Mouse (Mus musculus) CH12.LX (cell line): Measurements from ENCODE around the gene St5. TPM values are rescaled to one million over a fixed set of nuclear protein-coding genes. Genes with fewer than 3 reads are reported as not detected.
A peak's percentile ranks its signal among the peaks of the same experiment; 100 is the strongest.

Source experiments
- DNase-seq: peaks from one replicate; pipeline ENCODE4 v3.0.0-alpha.2; 2013; ENCODE audit errors: extremely low read depth
- H3K27ac ChIP-seq: 2 replicates; pipeline ENCODE4 v1.5.1; 2012; ENCODE audit warnings: low read depth, mild to moderate bottlenecking, control low read depth, moderate library complexity; ENCODE audit not compliant: insufficient read depth
- H3K27me3 ChIP-seq: replicated peaks from 2 replicates; pipeline ENCODE3; 2012; ENCODE audit warnings: inconsistent platforms
- H3K36me3 ChIP-seq, 2 experiments: replicated peaks in 1 of 2; 2 replicates each; pipeline versions ENCODE3 to v1.6.1; 2012; ENCODE audit warnings: inconsistent platforms in 1 of 2, low read length in 1 of 2, mild to moderate bottlenecking in 1 of 2, mixed read lengths in 1 of 2, moderate library complexity in 1 of 2; ENCODE audit not compliant: control insufficient read depth in 1 of 2, insufficient read depth in 1 of 2
- H3K4me1 ChIP-seq, 2 experiments: 2 replicates each; pipeline ENCODE4 v1.6.1; 2012; ENCODE audit warnings: inconsistent platforms in 1 of 2, moderate library complexity in 1 of 2; ENCODE audit not compliant: insufficient read depth in 2 of 2, control insufficient read depth in 1 of 2
- H3K4me2 ChIP-seq: 2 replicates; pipeline ENCODE4 v1.6.1; 2012; ENCODE audit warnings: low read depth, mild to moderate bottlenecking, control low read depth; ENCODE audit not compliant: poor library complexity, insufficient read depth, severe bottlenecking
- H3K4me3 ChIP-seq, 3 experiments: fragments of 150-350 bp in 1 of 3; sonication (generic) in 1 of 3; replicated peaks in 1 of 3; 2 replicates each; pipeline versions ENCODE3 to v1.5.1; 2011 to 2012; ENCODE audit warnings: low read depth in 2 of 3, low read length in 2 of 3, mild to moderate bottlenecking in 2 of 3, moderate library complexity in 2 of 3, control low read depth in 1 of 3, improper control_type of control experiment in 1 of 3, inconsistent platforms in 1 of 3, mixed read lengths in 1 of 3; ENCODE audit not compliant: poor library complexity in 1 of 3
- H3K79me2 ChIP-seq: replicated peaks from 2 replicates; pipeline ENCODE4 v1.6.1; 2012; ENCODE audit warnings: mild to moderate bottlenecking, moderate library complexity; ENCODE audit not compliant: control insufficient read depth, poor library complexity, insufficient read depth, severe bottlenecking; ENCODE audit errors: extremely low read depth
- H3K9ac ChIP-seq: 2 replicates; pipeline ENCODE4 v1.6.1; 2012; ENCODE audit warnings: low read depth, mild to moderate bottlenecking, control low read depth, moderate library complexity; ENCODE audit not compliant: insufficient read depth
- H3K9me3 ChIP-seq: replicated peaks from 2 replicates; pipeline ENCODE3; 2012; ENCODE audit warnings: low read length, inconsistent platforms, mixed read lengths
- CHD2 ChIP-seq: IDR thresholded peaks from 2 replicates; pipeline ENCODE4 v1.6.1; 2011; ENCODE audit warnings: low read length, improper control_type of control experiment
- CTCF ChIP-seq, 2 experiments: IDR thresholded peaks in 1 of 2; conservative IDR thresholded peaks in 1 of 2; 2 replicates each; pipeline ENCODE4 v1.5.1; 2011 to 2012; ENCODE audit warnings: low read depth in 2 of 2, low read length in 2 of 2, improper control_type of control experiment in 1 of 2, inconsistent platforms in 1 of 2, mild to moderate bottlenecking in 1 of 2, moderate library complexity in 1 of 2
- EP300 ChIP-seq: IDR thresholded peaks from 2 replicates; pipeline ENCODE4 v1.6.1; 2011; ENCODE audit warnings: low read length, improper control_type of control experiment
- IRF4 ChIP-seq: IDR thresholded peaks from 2 replicates; pipeline ENCODE4 v1.6.1; 2014; ENCODE audit warnings: low read depth, mild to moderate bottlenecking, inconsistent platforms, low read length, improper control_type of control experiment
- MAFK ChIP-seq: IDR thresholded peaks from 2 replicates; pipeline ENCODE4 v1.6.1; 2011; ENCODE audit warnings: low read length, improper control_type of control experiment; ENCODE audit not compliant: insufficient replicate concordance
- MAX ChIP-seq: IDR thresholded peaks from 2 replicates; pipeline ENCODE4 v1.6.1; 2011; ENCODE audit warnings: low read length, improper control_type of control experiment
- MEF2A ChIP-seq: IDR thresholded peaks from 2 replicates; pipeline ENCODE4 v1.6.1; 2014; ENCODE audit warnings: low read depth, mild to moderate bottlenecking, inconsistent platforms, low read length, improper control_type of control experiment, borderline replicate concordance
- MXI1 ChIP-seq: IDR thresholded peaks from 2 replicates; pipeline ENCODE4 v1.6.1; 2011; ENCODE audit warnings: mild to moderate bottlenecking, low read depth, low read length, improper control_type of control experiment
- MYC ChIP-seq: IDR thresholded peaks from 2 replicates; pipeline ENCODE4 v1.6.1; 2011; ENCODE audit warnings: low read depth, mild to moderate bottlenecking, improper control_type of control experiment, low read length
- NRF1 ChIP-seq: IDR thresholded peaks from 2 replicates; pipeline ENCODE4 v1.6.1; 2014; ENCODE audit warnings: low read depth, mild to moderate bottlenecking, inconsistent platforms, low read length, improper control_type of control experiment, moderate library complexity
- POLR2AphosphoS2 ChIP-seq: IDR thresholded peaks from 2 replicates; pipeline ENCODE4 v1.6.1; 2011; ENCODE audit warnings: low read depth, low read length, improper control_type of control experiment
- RAD21 ChIP-seq: IDR thresholded peaks from 2 replicates; pipeline ENCODE4 v1.6.1; 2011; ENCODE audit warnings: low read depth, mild to moderate bottlenecking, low read length, improper control_type of control experiment, moderate library complexity
- SMC3 ChIP-seq: IDR thresholded peaks from 2 replicates; pipeline ENCODE4 v1.6.1; 2011; ENCODE audit warnings: low read depth, low read length, improper control_type of control experiment
- TCF12 ChIP-seq: IDR thresholded peaks from 2 replicates; pipeline ENCODE4 v1.6.1; 2014; ENCODE audit warnings: low read depth, mild to moderate bottlenecking, inconsistent platforms, low read length, improper control_type of control experiment
- ZC3H11A ChIP-seq: IDR thresholded peaks from 2 replicates; pipeline ENCODE4 v1.6.1; 2012; ENCODE audit warnings: low read depth, mild to moderate bottlenecking, inconsistent platforms, low read length, improper control_type of control experiment
- dilution Hi-C: fragments of 300-500 bp; cut with MboI; formaldehyde crosslinking; loops from 2 replicates; pipeline ENCODE4 v1.14.3; 2020; ENCODE audit warnings: low sequenced_read_pairs; ENCODE audit not compliant: extremely low pct_unique_long_range_greater_than_20kb, extremely low pct_ligation_motif_present
- in situ Hi-C: fragments of 300-500 bp; cut with MboI; formaldehyde crosslinking; loops from 3 replicates; pipeline ENCODE4 v1.14.3; 2019; ENCODE audit warnings: low sequenced_read_pairs, low pct_ligation_motif_present, low pct_unique_long_range_greater_than_20kb, mixed read lengths
- polyA plus RNA-seq: library from polyadenylated mRNA; unstranded; fragments of >175 nt; gene quantifications from 2 replicates; pipeline ENCODE4 v1.2.1, GENCODE M21; 2012; ENCODE audit warnings: low read depth; ENCODE audit not compliant: insufficient read length
- total RNA-seq, 2 experiments: library from RNA; depleted of rRNA; stranded (reverse); fragments of 300-350 nt in 1 of 2; fragments of >200 nt in 1 of 2; gene quantifications; 2 replicates each; pipeline ENCODE4 v1.2.3; 2012 to 2014

St5 gene
- total and polyA plus RNA-seq, 3 experiments = 1.3 to 3.4 (median 1.6) TPM

- no peak overlapping the region for H3K4me3 ChIP-seq
Measured at GRCm38 (mm10) chr7:109722618-109723017, 19.2 kb upstream of the St5 start.

GRCm38 (mm10) chr7:109719286-109719685 is 15.9 kb upstream of the St5 start:
- dilution Hi-C loops (no loop called here), in situ Hi-C loops (no loop called here)
- H3K9me3 ChIP-seq = peaks cover 3% of the 10 kb centered on the region
- H3K4me1 ChIP-seq = peaks cover 0 to 2% of the 10 kb centered on the region in 2 experiments; a peak in 2 of 4 replicates
- peak; percentile 37 for DNase-seq
- no peaks in the 10 kb centered on the region for H3K79me2 ChIP-seq
- no peak overlapping the region for H3K4me3 ChIP-seq
- no peak overlapping the region for H3K9ac ChIP-seq
- H3K4me2 ChIP-seq = no peak overlapping the region
- peaks cover 0 to 6% of the 10 kb centered on the region in 2 experiments for H3K36me3 ChIP-seq
- no peaks in the 10 kb centered on the region for H3K27me3 ChIP-seq
- TF ChIP-seq ZC3H11A (0 out of 2 replicates have a peak, but pooled peaks have one; percentile 23), CTCF (conservative IDR thresholded peaks at IDR 0.05 in 1 of 2, IDR thresholded peaks at IDR 0.05 in 1 of 2; ENCODE audit: low read depth in 2 of 2, low read length in 2 of 2) (peak; percentile 39 to 75; a peak in 3 of 4 replicates), TCF12 (no peak), MYC (no peak), IRF4 (0 out of 2 replicates have a peak, but pooled peaks have one; percentile 16), MAFK (0 out of 2 replicates have a peak, but pooled peaks have one; percentile 6), SMC3 (peak; percentile 69), RAD21 (peak; percentile 83)
- no peak overlapping the region for H3K27ac ChIP-seq

More at GRCm38 (mm10) chr7:109722618-109723017, 19.2 kb upstream of the St5 start:
- Histone ChIP-seq H3K36me3 (peaks cover 0 to 6% of the 10 kb centered on the region in 2 experiments), H3K4me2 (no peak overlapping the region), H3K9ac (no peak overlapping the region), H3K27ac (no peak overlapping the region), H3K9me3 (peaks cover 3% of the 10 kb centered on the region), H3K79me2 (no peaks in the 10 kb centered on the region), H3K27me3 (no peaks in the 10 kb centered on the region), H3K4me1 (peaks cover 4 to 15% of the 10 kb centered on the region in 2 experiments)
- DNase-seq = no peak
- dilution Hi-C loops (no loop called here), in situ Hi-C loops (no loop called here)
- no peak for TF ChIP-seq CHD2
- TF ChIP-seq EP300 = no peak
- no peak for TF ChIP-seq MEF2A
- peak in 1 of 2 experiments; percentile 25; a peak in 2 of 4 replicates for TF ChIP-seq CTCF (conservative IDR thresholded peaks at IDR 0.05 in 1 of 2, IDR thresholded peaks at IDR 0.05 in 1 of 2; ENCODE audit: low read depth in 2 of 2, low read length in 2 of 2)
- TF ChIP-seq NRF1 = no peak
- TF ChIP-seq POLR2AphosphoS2 = no peak

- Histone ChIP-seq H3K4me1 (peaks cover 0 to 17% of the 10 kb centered on the region in 2 experiments; a peak in 2 of 4 replicates), H3K36me3 (peaks cover 29 to 51% of the 10 kb centered on the region in 2 experiments), H3K4me3 (no peak overlapping the region), H3K27me3 (no peaks in the 10 kb centered on the region), H3K9ac (no peak overlapping the region), H3K9me3 (no peaks in the 10 kb centered on the region), H3K4me2 (no peak overlapping the region), H3K79me2 (no peaks in the 10 kb centered on the region), H3K27ac (no peak overlapping the region)
- dilution Hi-C loops (no loop called here), in situ Hi-C loops (no loop called here)
- DNase-seq = peak; percentile 31
- TF ChIP-seq MAX (no peak), MAFK (peak; percentile 98), MXI1 (no peak)
Measured at GRCm38 (mm10) chr7:109713434-109713982, 10.1 kb upstream of the St5 start.
